Mouse (Mus musculus): ENCODE data around the gene Atg10. TPM values are rescaled to one million over a fixed set of nuclear protein-coding genes. Genes with fewer than 3 reads are reported as not detected.

Atg10 gene
- total and polyA plus RNA-seq, 2 experiments from 2014 or later = 6.7 to 41.8 TPM

GRCm38 (mm10) chr13:91185248-91185867, 38.4 kb downstream of the Atg10 start:
- Histone ChIP-seq H3K36me3 (replicated peaks; ENCODE audit: control insufficient read depth, insufficient read depth, low read length) (no peaks in the 10 kb centered on the region), H3K9ac (replicated peaks; ENCODE audit: low read depth, low read length) (no peak overlapping the region), H3K4me1 (ENCODE audit: control insufficient read depth, insufficient read depth) (no peaks in the 10 kb centered on the region), H3K27me3 (ENCODE audit: control insufficient read depth, insufficient read depth, low read length) (no peaks in the 10 kb centered on the region), H3K9me3 (replicated peaks; ENCODE audit: control insufficient read depth, low read length) (no peaks in the 10 kb centered on the region), H3K27ac (ENCODE audit: low read depth) (no peak overlapping the region), H3K4me3 (ENCODE audit: low read depth, low read length) (no peak overlapping the region), H3K4me2 (ENCODE audit: low read depth, low read length) (no peak overlapping the region)
- WGBS = 65% methylated on average over 3 of the region's 3 CpGs
- ATAC-seq (ENCODE audit: insufficient read depth, low read depth) (no peak), DNase-seq (ENCODE audit: low spot score) (no peak)
- no peak for TF ChIP-seq EP300 (IDR thresholded peaks at IDR 0.05; ENCODE audit: low read depth)
- TF ChIP-seq CTCF (IDR thresholded peaks at IDR 0.05; ENCODE audit: low read depth) = no peak

GRCm38 (mm10) chr13:91184226-91184625, 39.5 kb downstream of the Atg10 start:
- TF ChIP-seq CTCF (IDR thresholded peaks at IDR 0.05; ENCODE audit: low read depth) (no peak), EP300 (IDR thresholded peaks at IDR 0.05; ENCODE audit: low read depth) (no peak)
- DNase-seq (ENCODE audit: low spot score) = no peak
- WGBS = 74% methylated on average over 3 of the region's 3 CpGs
- Histone ChIP-seq H3K9me3 (replicated peaks; ENCODE audit: control insufficient read depth, low read length) (no peaks in the 10 kb centered on the region), H3K36me3 (replicated peaks; ENCODE audit: control insufficient read depth, insufficient read depth, low read length) (no peaks in the 10 kb centered on the region), H3K4me1 (ENCODE audit: control insufficient read depth, insufficient read depth) (no peaks in the 10 kb centered on the region), H3K27me3 (ENCODE audit: control insufficient read depth, insufficient read depth, low read length) (no peaks in the 10 kb centered on the region), H3K9ac (replicated peaks; ENCODE audit: low read depth, low read length) (no peak overlapping the region), H3K27ac (ENCODE audit: low read depth) (no peak overlapping the region), H3K4me2 (ENCODE audit: low read depth, low read length) (no peak overlapping the region), H3K4me3 (ENCODE audit: low read depth, low read length) (no peak overlapping the region)
- no peak for ATAC-seq (ENCODE audit: insufficient read depth, low read depth)

GRCm38 (mm10) chr13:91180364-91180763, 43.4 kb downstream of the Atg10 start:
- Histone ChIP-seq H3K9ac (replicated peaks; ENCODE audit: low read depth, low read length) (no peak overlapping the region), H3K9me3 (replicated peaks; ENCODE audit: control insufficient read depth, low read length) (no peaks in the 10 kb centered on the region), H3K4me2 (ENCODE audit: low read depth, low read length) (no peak overlapping the region), H3K27me3 (ENCODE audit: control insufficient read depth, insufficient read depth, low read length) (no peaks in the 10 kb centered on the region), H3K4me3 (ENCODE audit: low read depth, low read length) (no peak overlapping the region), H3K4me1 (ENCODE audit: control insufficient read depth, insufficient read depth) (no peaks in the 10 kb centered on the region), H3K36me3 (replicated peaks; ENCODE audit: control insufficient read depth, insufficient read depth, low read length) (no peaks in the 10 kb centered on the region), H3K27ac (ENCODE audit: low read depth) (no peak overlapping the region)
- ATAC-seq (ENCODE audit: insufficient read depth, low read depth) = no peak
- WGBS = 82% methylated on average over 8 of the region's 8 CpGs
- TF ChIP-seq CTCF (IDR thresholded peaks at IDR 0.05; ENCODE audit: low read depth) (no peak), EP300 (IDR thresholded peaks at IDR 0.05; ENCODE audit: low read depth) (no peak)
- DNase-seq (ENCODE audit: low spot score) = no peak

GRCm38 (mm10) chr13:91179174-91179899, 44.4 kb downstream of the Atg10 start:
- DNase-seq (ENCODE audit: low spot score) = no peak

GRCm38 (mm10) chr13:91178428-91179160, 45.2 kb downstream of the Atg10 start:
- Histone ChIP-seq H3K27me3 (ENCODE audit: control insufficient read depth, insufficient read depth, low read length) (no peaks in the 10 kb centered on the region), H3K9ac (replicated peaks; ENCODE audit: low read depth, low read length) (no peak overlapping the region), H3K27ac (ENCODE audit: low read depth) (no peak overlapping the region), H3K4me2 (ENCODE audit: low read depth, low read length) (no peak overlapping the region), H3K9me3 (replicated peaks; ENCODE audit: control insufficient read depth, low read length) (no peaks in the 10 kb centered on the region), H3K4me3 (ENCODE audit: low read depth, low read length) (no peak overlapping the region), H3K36me3 (replicated peaks; ENCODE audit: control insufficient read depth, insufficient read depth, low read length) (no peaks in the 10 kb centered on the region), H3K4me1 (ENCODE audit: control insufficient read depth, insufficient read depth) (no peaks in the 10 kb centered on the region)
- DNase-seq (ENCODE audit: low spot score) (no peak), ATAC-seq (ENCODE audit: insufficient read depth, low read depth) (no peak)
- 78% methylated on average over 9 of the region's 9 CpGs for WGBS
- TF ChIP-seq EP300 (IDR thresholded peaks at IDR 0.05; ENCODE audit: low read depth) = no peak
- TF ChIP-seq CTCF (IDR thresholded peaks at IDR 0.05; ENCODE audit: low read depth) = no peak

More at GRCm38 (mm10) chr13:91179174-91179899, 44.4 kb downstream of the Atg10 start:
- Histone ChIP-seq H3K4me2 (ENCODE audit: low read depth, low read length) (no peak overlapping the region), H3K9me3 (replicated peaks; ENCODE audit: control insufficient read depth, low read length) (no peaks in the 10 kb centered on the region), H3K4me1 (ENCODE audit: control insufficient read depth, insufficient read depth) (no peaks in the 10 kb centered on the region), H3K27me3 (ENCODE audit: control insufficient read depth, insufficient read depth, low read length) (no peaks in the 10 kb centered on the region), H3K4me3 (ENCODE audit: low read depth, low read length) (no peak overlapping the region), H3K36me3 (replicated peaks; ENCODE audit: control insufficient read depth, insufficient read depth, low read length) (no peaks in the 10 kb centered on the region), H3K9ac (replicated peaks; ENCODE audit: low read depth, low read length) (no peak overlapping the region), H3K27ac (ENCODE audit: low read depth) (no peak overlapping the region)
- no peak for ATAC-seq (ENCODE audit: insufficient read depth, low read depth)
- TF ChIP-seq CTCF (IDR thresholded peaks at IDR 0.05; ENCODE audit: low read depth) = no peak
- TF ChIP-seq EP300 (IDR thresholded peaks at IDR 0.05; ENCODE audit: low read depth) = no peak
- WGBS = 73% methylated on average over 8 of the region's 8 CpGs

Measured in heart, postnatal 0 days (tissue).